Mouse (Mus musculus) intestine, embryonic 14.5 days (tissue): ENCODE results near the gene Cxcr2. TPM values are rescaled to one million over a fixed set of nuclear protein-coding genes. Genes with fewer than 3 reads are reported as not detected.

Experiments used
- ATAC-seq: fragments of 200-750 bp; cut with Nextera tagmentation; replicated peaks from 2 replicates; pipeline ENCODE4 v1.8.0; 2017; ENCODE audit warnings: low read depth, moderate number of reproducible peaks, moderate TSS enrichment, moderate library complexity; ENCODE audit not compliant: low FRiP score, low TSS enrichment
- DNase-seq: peaks from one replicate; pipeline ENCODE4 v3.0.0-alpha.2; 2018; ENCODE audit warnings: low spot score
- H3K27ac ChIP-seq: fragments of 300-500 bp; sonication (generic); 2 replicates; pipeline ENCODE4 v1.5.1; 2014; ENCODE audit warnings: low read depth, mild to moderate bottlenecking, control low read depth
- H3K27me3 ChIP-seq: fragments of 300-500 bp; sonication (generic); replicated peaks from 2 replicates; pipeline ENCODE4 v1.6.1; 2014; ENCODE audit warnings: low read length, control low read depth; ENCODE audit not compliant: control insufficient read depth, insufficient read depth
- H3K36me3 ChIP-seq: fragments of 300-500 bp; sonication (generic); 2 replicates; pipeline ENCODE4 v1.6.1; 2014; ENCODE audit warnings: low read length, control low read depth; ENCODE audit not compliant: control insufficient read depth, insufficient read depth
- H3K4me1 ChIP-seq: fragments of 300-500 bp; sonication (generic); replicated peaks from 2 replicates; pipeline ENCODE4 v1.6.1; 2014; ENCODE audit warnings: low read length, control low read depth, mixed read lengths; ENCODE audit not compliant: control insufficient read depth, insufficient read depth
- H3K4me2 ChIP-seq: fragments of 300-500 bp; sonication (generic); 2 replicates; pipeline ENCODE4 v1.6.1; 2014; ENCODE audit warnings: low read length
- H3K4me3 ChIP-seq: fragments of 300-500 bp; sonication (generic); 2 replicates; pipeline ENCODE4 v1.5.1; 2014; ENCODE audit warnings: low read depth, low read length, control low read depth, mixed read lengths
- H3K9ac ChIP-seq: fragments of 300-500 bp; sonication (generic); 2 replicates; pipeline ENCODE4 v1.6.1; 2014; ENCODE audit warnings: mild to moderate bottlenecking, low read length
- H3K9me3 ChIP-seq: fragments of 300-500 bp; sonication (generic); 2 replicates; pipeline ENCODE4 v1.6.1; 2016; ENCODE audit warnings: low read length, control low read depth; ENCODE audit not compliant: control insufficient read depth
- WGBS: fragments of 180-500 bp; shearing (Covaris S2); extraction: QIAGEN DNeasy Blood & Tissue Kit; methylation state at CpG from one replicate; pipeline ENCODE4 v1.1.7; 2014; 5-methylcytosine and 5-hydroxymethylcytosine counted together
- polyA plus RNA-seq: library from polyadenylated mRNA; unstranded; fragments of >200 nt; fragmentation: Nextera tagmentation; extraction: Ambion mirVana; gene quantifications from 2 replicates; pipeline ENCODE4 v1.2.1, GENCODE M21; 2014

Gene Cxcr2
- polyA plus RNA-seq, 1 experiment from 2014 or later: 0.19 TPM

DNA sequence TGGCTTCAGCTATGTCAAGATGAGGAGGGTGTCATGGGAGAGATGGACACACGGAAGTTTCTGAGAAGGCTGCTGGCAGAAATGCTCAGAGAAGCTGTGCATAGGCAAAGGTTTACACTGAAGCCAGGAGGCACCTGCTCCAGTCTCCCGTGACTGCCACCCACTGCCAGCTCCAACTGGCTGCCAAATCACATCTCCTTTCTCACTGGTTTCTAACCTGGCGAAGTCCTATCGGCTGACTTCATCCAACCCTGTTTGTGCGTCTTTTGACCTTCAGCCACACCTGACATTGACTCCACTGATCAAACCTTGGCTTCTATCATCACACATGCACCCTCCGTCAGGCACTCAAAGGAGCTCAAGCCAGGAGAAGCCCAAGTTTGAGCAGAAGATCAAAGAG, 35.9 kb upstream of the Cxcr2 start:
- no peak overlapping the region for H3K4me2 ChIP-seq
- no peak overlapping the region for H3K27ac ChIP-seq
- 79% methylated on average over 6 of the region's 6 CpGs for WGBS
- no peaks in the 10 kb centered on the region for H3K27me3 ChIP-seq
- no peaks in the 10 kb centered on the region for H3K36me3 ChIP-seq
- no peak overlapping the region for H3K9ac ChIP-seq
- no peaks in the 10 kb centered on the region for H3K9me3 ChIP-seq
- H3K4me1 ChIP-seq: no peaks in the 10 kb centered on the region
- no peak for DNase-seq
- no peak for ATAC-seq
- H3K4me3 ChIP-seq: no peak overlapping the region

DNA sequence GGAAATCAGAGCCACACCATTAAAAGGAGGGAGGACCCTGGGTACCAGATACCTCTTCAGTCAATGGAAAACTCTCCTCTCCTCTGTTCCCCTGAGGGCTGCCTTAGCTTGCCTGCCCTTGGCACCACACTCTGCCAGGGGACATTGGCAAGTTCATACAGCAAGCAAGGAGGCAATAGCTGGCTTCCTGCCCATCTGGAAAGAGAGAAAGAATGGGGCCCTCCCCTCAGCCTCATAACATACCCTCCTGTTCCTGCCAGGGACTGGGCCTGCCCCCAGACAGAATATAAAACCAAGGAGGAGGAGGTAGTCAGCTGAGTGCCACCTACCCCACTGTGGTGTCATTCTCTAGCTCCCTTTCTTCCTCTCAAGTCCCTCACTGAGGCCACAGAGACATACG, 34.7 kb upstream of the Cxcr2 start:
- WGBS: 83% methylated on average over 1 of the region's 1 CpGs
- H3K4me3 ChIP-seq: no peak overlapping the region

DNA sequence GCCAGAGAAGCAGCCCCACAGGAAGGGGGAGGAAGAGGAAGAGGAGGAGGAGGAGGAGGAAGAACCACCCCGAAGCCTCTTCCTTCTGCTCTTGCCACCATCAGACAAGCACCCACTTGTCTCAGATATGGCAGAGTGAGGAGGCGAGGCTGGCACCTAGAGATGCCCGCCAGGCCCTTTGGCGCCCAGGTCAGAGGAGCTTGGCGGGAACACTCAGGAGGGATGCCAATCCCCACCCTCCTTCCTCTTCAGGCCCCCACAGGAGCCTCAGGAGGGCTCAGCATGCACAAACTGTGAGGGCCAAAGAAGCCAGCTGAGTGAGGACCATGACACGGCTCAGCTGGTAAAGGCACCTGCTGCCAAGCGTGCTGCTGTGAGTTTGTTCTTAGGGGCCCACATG, 32.7 kb upstream of the Cxcr2 start:
- Histone ChIP-seq H3K4me2 (no peak overlapping the region), H3K36me3 (no peaks in the 10 kb centered on the region), H3K4me3 (no peak overlapping the region), H3K4me1 (no peaks in the 10 kb centered on the region), H3K9me3 (no peaks in the 10 kb centered on the region), H3K27ac (no peak overlapping the region), H3K9ac (no peak overlapping the region), H3K27me3 (0 out of 2 replicates have a peak, but pooled peaks cover 4% of the 10 kb centered on the region)
- no peak for DNase-seq
- WGBS: 86% methylated on average over 7 of the region's 7 CpGs
- ATAC-seq: no peak

More for the DNA sequence above, 34.7 kb upstream of the Cxcr2 start:
- Histone ChIP-seq H3K27me3 (0 out of 2 replicates have a peak, but pooled peaks cover 4% of the 10 kb centered on the region), H3K27ac (no peak overlapping the region), H3K36me3 (no peaks in the 10 kb centered on the region), H3K9ac (no peak overlapping the region), H3K4me1 (no peaks in the 10 kb centered on the region), H3K9me3 (no peaks in the 10 kb centered on the region), H3K4me2 (no peak overlapping the region)
- no peak for DNase-seq
- ATAC-seq: no peak

DNA sequence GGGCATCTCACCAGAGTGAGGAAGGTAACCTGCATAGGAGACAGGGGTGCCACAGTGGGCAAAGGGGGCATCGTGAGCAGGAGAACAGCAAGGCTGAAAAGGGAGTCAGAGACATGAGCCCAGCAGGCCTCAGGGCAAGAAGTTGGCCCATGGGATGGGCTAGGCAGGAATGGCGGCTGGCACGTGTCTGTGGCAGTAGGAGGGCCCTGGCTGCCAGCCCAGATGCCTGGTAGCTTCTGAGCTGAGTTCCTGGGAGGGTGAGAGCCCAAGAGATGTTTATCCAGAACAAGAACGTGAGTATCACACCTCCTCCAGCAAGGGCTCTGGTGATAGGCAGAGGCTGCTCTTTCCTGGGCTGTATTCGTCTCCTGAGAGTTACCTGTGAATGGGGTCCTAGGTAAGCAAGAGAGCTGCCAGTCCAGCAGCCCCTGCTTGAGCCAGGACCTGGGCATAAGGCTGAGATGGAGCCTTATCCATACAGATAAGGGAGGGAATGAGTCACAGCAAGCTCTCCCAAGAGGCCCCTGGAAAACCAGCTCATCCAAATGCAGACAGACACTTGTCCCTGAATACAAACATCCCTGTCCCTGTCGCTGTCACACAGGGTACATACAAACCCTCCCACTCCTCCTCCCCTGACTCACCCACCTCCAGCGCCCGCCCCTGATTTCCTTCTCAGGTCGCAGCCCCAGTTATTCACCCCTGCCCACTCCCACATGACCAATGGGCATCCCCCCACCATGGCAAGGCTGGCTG, 31.8 kb upstream of the Cxcr2 start:
- Histone ChIP-seq H3K4me2 (no peak overlapping the region), H3K4me1 (no peaks in the 10 kb centered on the region), H3K27me3 (0 out of 2 replicates have a peak, but pooled peaks cover 4% of the 10 kb centered on the region), H3K36me3 (no peaks in the 10 kb centered on the region), H3K4me3 (no peak overlapping the region), H3K9me3 (no peaks in the 10 kb centered on the region), H3K9ac (no peak overlapping the region), H3K27ac (no peak overlapping the region)
- no peak for ATAC-seq
- DNase-seq: no peak
- 48% methylated on average over 9 of the region's 9 CpGs for WGBS

DNA sequence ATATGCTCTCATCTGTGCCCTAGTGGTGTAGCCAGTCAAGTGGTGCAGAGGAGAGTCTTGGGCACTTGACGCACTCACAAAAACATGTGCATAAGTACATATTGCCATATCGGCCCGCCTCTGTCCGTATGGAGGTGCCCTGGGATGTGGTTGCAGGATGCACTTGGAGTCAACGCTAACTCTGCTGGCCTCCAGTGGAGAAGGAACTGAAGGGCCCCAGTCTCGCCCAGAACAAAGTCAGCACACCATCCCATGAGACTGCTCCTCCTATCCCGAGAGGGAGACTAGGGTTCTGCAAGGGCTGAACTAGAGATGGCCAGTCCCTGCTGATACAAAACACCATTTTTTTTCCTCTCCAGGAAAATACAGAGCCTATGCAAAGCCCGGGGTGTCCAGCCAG, 30.6 kb upstream of the Cxcr2 start:
- Histone ChIP-seq H3K27me3 (0 out of 2 replicates have a peak, but pooled peaks cover 4% of the 10 kb centered on the region), H3K9ac (no peak overlapping the region), H3K4me2 (peak overlapping the region; percentile 97), H3K4me1 (no peaks in the 10 kb centered on the region), H3K9me3 (no peaks in the 10 kb centered on the region), H3K4me3 (no peak overlapping the region), H3K36me3 (no peaks in the 10 kb centered on the region), H3K27ac (no peak overlapping the region)
- WGBS: 62% methylated on average over 8 of the region's 8 CpGs
- no peak for DNase-seq
- ATAC-seq: no peak

DNA sequence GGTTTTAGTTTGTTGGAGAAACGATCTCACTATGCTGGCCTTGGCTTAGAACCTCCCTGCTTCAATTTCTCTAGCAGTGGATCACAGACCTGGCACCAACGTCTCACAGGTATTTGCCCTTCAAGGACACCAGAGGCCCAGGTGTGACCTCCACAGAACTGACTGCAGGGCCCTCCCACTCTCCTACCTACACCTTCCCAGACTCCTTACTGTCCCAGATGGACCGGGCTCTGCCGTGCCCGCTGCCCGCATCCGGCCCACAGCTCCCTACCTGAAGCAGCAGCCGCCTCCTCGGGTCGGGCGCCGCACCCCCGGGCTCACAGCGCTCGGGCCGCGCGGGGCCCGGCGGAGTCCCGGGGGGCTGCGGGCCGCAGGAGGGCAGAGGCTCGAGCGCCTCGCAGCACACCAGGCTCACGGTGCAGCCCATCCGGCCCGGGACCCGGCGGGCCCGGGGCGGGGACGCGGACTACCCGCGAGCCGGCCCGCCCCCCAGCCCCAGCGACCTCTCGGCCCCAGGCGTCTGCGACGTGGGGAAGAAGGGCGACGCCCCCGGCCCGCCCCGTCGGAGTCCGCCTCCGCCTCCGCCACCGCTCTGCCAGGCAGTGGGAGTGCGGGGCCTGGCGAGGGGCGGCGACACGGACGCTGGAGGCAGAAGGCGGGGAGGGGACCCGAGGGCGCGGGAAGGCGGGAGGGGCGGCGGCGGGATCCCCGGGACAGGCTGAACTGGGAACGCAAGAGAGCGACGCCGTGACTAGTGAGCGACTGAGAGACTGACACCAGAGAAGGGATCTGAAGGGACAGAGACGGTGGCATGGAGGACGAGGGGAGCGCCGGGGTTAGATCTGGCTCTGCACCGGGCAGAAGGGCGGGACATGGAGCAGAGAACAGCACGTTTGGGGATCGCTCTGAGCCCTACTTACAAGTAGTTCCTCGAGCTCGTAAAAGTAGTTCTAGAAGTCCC, 29.5 kb upstream of the Cxcr2 start, which contains the start of gene Tns1:
Tns1 (minus strand) TSS at position 429 of the 961 bp plus-strand sequence.
- H3K27ac ChIP-seq: no peak within 1 kb of the TSS
- WGBS: under 1% methylated on average over 83 of the region's 84 CpGs
- H3K36me3 ChIP-seq: no peaks in the 10 kb centered on the region
- DNase-seq: peak; percentile 80
- no peaks in the 10 kb centered on the region for H3K9me3 ChIP-seq
- peak; percentile 54 for ATAC-seq
- H3K27me3 ChIP-seq: 0 out of 2 replicates have a peak, but pooled peaks cover 4% of the 10 kb centered on the region
- peak within 1 kb of the TSS; percentile 53 for H3K4me3 ChIP-seq
- H3K9ac ChIP-seq: peak within 1 kb of the TSS; percentile 51
- peak within 1 kb of the TSS; percentile 97 for H3K4me2 ChIP-seq
- no peaks in the 10 kb centered on the region for H3K4me1 ChIP-seq

DNA sequence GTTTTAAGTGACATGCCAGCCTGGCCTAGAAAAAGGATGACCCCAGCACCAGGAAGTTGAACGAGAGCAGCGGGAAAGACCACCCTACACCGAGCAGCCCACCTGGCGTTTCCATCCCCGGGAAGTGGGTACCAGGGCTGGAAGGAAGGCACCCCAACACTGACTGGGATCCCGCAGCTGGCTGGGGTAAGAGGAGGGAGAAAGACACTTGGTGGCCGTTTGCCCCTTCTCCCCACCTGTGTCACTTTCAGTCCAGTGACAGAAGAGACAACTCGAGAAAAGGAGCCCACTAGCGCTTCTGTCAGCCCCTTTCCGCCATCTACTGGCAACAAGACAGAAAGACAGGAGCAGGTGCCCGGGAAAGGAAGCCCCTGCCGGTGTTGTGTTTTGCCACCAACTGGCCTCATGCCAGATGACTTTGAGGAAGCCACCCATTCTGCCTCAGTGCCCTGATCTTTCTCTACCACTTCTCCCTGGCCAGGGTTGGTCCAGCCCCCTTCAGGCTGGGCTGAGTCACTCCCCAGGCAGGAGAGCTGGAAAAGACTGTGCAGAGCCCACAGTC, 28.7 kb upstream of the Cxcr2 start, which contains the start of gene Rufy4:
Rufy4 (plus strand) TSS at position 551 of the 562 bp plus-strand sequence.
- WGBS: under 1% methylated on average over 12 of the region's 12 CpGs
- Histone ChIP-seq H3K4me2 (peak within 1 kb of the TSS; percentile 97), H3K27ac (no peak within 1 kb of the TSS), H3K9ac (peak within 1 kb of the TSS; percentile 51), H3K4me3 (peak within 1 kb of the TSS; percentile 53), H3K4me1 (no peaks in the 10 kb centered on the region), H3K36me3 (no peaks in the 10 kb centered on the region), H3K27me3 (0 out of 2 replicates have a peak, but pooled peaks cover 4% of the 10 kb centered on the region), H3K9me3 (no peaks in the 10 kb centered on the region)
- DNase-seq (peak; percentile 84), ATAC-seq (peak; percentile 44)

DNA sequence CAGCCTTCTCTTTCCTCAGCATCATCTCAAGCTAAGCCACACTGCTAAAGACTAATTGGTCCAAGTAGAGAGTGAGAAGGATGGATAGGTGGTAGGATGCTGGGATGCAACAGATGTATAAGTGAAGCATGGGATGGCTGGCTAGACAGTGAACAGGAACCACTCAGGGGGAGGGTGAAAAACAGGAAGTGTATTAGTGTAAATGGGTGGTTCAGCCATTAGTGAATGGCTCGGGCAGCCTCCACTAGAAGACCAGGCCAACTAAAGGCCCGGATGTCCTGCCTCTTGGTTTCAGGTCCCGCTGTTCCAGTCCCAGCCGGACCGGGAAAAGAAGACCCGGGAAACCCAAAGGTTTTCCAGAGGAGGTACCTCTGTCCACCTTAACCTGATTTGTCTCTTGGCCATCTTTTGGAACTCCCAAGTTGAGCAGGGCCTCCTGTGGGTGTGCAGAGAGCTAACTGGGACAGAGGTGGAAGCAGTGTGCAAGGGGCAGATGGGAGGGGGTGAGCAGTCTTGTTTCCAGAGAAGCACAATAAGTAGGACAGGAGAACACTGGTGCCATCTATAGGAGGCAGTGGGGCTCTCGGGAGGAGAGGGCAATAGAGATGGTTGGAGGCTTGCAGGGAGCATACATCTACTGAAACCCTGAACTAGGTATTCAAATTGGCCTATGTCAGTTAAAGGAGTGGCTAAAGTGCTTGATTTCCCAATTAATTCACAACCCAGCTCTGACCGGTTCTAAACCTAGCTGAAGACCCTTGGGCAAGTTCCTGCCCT, 22.7 kb upstream of the Cxcr2 start:
- no peak for ATAC-seq
- WGBS: 85% methylated on average over 8 of the region's 8 CpGs
- Histone ChIP-seq H3K9ac (no peak overlapping the region), H3K36me3 (no peaks in the 10 kb centered on the region), H3K4me3 (no peak overlapping the region), H3K27me3 (no peaks in the 10 kb centered on the region), H3K4me2 (no peak overlapping the region), H3K27ac (no peak overlapping the region), H3K4me1 (no peaks in the 10 kb centered on the region), H3K9me3 (no peaks in the 10 kb centered on the region)
- no peak for DNase-seq
